Mouse (Mus musculus): ENCODE data around the gene Acsbg1. TPM values are rescaled to one million over a fixed set of nuclear protein-coding genes. Genes with fewer than 3 reads are reported as not detected.
A peak's percentile ranks its signal among the peaks of the same experiment; 100 is the strongest.

Acsbg1 gene
- total and polyA plus RNA-seq, 2 experiments from 2014 or later = 57.1 to 106 TPM

DNA sequence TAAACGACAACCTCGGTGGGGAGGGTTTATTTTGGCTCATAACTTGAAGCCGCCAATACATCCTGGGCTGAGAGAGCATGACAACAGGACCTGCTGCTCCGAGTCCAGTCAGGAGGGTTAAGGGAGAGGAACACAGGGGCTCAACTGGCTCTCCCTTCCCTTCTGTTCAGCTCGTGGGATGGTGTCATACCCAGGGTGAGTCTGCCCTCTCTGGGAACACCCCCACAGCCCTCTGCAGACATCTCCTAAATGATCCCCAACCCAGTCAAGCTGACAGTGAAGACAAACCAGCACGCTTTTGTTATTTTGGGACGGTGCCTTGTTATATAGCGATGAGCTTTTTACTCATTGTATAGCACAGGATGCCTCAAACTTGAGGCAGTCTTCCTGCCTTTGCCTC is 27.8 kb upstream of the Acsbg1 start:
- WGBS = 67% methylated on average over 8 of the region's 8 CpGs
- ATAC-seq = no peak

DNA sequence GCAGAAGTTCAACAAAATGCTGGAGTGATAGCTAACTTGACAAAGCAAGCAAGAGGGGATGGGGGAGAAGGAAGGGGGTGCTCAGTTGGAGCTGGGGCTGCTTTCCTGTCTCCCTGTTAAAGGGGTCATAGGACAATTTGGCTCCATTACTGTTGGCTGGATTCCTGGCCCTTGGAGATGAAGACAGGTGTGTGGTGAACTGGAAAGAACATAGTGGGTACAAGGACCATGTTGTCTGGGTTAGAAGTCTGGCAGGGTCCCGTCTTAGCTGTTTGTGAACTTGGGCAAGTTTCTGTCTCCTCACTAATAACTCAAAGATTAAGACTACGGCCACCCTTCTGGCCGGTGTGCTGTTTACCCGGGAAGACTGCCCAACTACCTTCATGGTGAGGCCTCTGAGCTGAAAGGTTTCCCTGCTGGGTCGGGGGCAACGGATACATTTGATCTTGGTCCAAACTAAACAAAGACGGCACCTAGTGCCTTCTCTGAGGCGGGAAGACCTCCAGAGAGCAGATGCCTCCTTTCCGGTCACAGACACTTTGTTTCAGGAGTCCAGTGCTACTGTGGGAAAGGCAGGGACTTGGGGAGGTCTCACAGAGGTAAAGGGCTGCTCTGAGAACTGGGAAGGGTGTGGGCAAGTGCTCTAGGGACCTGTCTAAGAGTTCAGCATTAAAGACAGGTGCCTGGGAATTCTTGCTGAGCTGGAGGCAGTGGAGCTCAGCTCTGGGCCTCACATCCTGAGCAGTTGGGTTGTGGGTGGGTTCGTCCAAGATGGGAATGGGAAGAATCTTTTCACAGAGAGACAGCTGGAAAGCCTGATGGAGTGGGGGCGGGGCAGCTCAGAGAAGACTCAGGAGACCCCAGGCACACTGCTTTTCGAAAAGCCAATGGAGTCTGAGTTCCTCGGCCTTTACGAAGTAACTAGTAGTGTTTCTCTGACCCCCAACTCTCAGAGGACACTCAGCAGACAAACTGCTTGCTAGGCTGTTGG is 25.9 kb upstream of the Acsbg1 start:
- no peaks in the 10 kb centered on the region for H3K4me1 ChIP-seq (ENCODE audit: insufficient read depth, low read length)
- H3K4me2 ChIP-seq (ENCODE audit: low read depth, low read length) = no peak overlapping the region
- no peak for TF ChIP-seq CTCF (IDR thresholded peaks at IDR 0.05; ENCODE audit: low read depth)
- H3K27ac ChIP-seq = no peak overlapping the region
- no peaks in the 10 kb centered on the region for H3K36me3 ChIP-seq (ENCODE audit: insufficient read depth, low read length)
- ATAC-seq (no peak), DNase-seq (ENCODE audit: low spot score) (no peak)
- no peak overlapping the region for H3K9ac ChIP-seq (replicated peaks; ENCODE audit: low read length)
- H3K9me3 ChIP-seq (ENCODE audit: low read length) = no peaks in the 10 kb centered on the region
- WGBS = 49% methylated on average over 14 of the region's 14 CpGs
- H3K4me3 ChIP-seq (ENCODE audit: low read length) = no peak overlapping the region
- no peaks in the 10 kb centered on the region for H3K27me3 ChIP-seq (ENCODE audit: insufficient read depth, low read length)

More for the DNA sequence above, 27.8 kb upstream of the Acsbg1 start:
- no peaks in the 10 kb centered on the region for H3K27me3 ChIP-seq (ENCODE audit: insufficient read depth, low read length)
- H3K27ac ChIP-seq = no peak overlapping the region
- no peaks in the 10 kb centered on the region for H3K4me1 ChIP-seq (ENCODE audit: insufficient read depth, low read length)
- H3K9ac ChIP-seq (replicated peaks; ENCODE audit: low read length) = no peak overlapping the region
- H3K4me3 ChIP-seq (ENCODE audit: low read length) = no peak overlapping the region
- H3K4me2 ChIP-seq (ENCODE audit: low read depth, low read length) = no peak overlapping the region
- DNase-seq (ENCODE audit: low spot score) = no peak
- H3K9me3 ChIP-seq (ENCODE audit: low read length) = no peaks in the 10 kb centered on the region
- no peaks in the 10 kb centered on the region for H3K36me3 ChIP-seq (ENCODE audit: insufficient read depth, low read length)
- no peak for TF ChIP-seq CTCF (IDR thresholded peaks at IDR 0.05; ENCODE audit: low read depth)

DNA sequence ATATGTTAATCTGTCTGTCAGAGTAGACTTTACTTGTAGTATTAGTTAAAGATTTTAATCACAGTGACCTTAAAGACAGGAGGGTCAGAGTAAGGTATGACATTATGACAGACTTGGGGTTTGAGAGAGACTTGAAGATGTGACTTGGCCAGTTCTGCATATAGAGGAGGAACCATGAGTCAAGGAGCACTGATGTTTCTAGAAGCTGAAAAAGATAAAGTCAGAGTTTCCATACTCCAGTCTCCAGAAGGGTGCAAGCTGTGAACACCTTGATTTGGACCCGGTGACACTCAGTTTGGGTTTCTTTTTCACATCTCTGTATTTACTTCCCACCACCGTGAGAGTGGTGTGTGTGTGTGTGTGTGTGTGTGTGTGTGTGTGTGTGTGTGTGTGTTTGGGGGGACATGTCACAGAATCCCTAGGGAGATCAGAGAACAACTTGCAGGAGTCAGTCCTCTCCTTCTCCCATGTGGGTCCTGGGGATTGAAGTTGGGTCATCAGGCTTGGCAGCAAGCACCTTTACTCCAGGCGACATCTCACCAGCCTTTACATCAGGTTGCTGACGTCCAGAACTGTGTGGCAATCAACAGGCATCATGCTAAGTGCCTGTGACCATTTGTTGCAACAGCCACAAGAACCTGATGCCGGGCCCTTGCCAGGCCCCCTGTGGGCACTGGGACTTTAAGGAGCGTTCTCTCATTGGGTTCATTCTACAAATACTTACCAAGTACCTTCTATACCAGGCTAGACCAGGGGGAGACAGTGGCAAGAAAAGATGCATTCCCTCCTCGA is 22.3 kb upstream of the Acsbg1 start:
- no peaks in the 10 kb centered on the region for H3K27me3 ChIP-seq (ENCODE audit: insufficient read depth, low read length)
- no peak for TF ChIP-seq CTCF (IDR thresholded peaks at IDR 0.05; ENCODE audit: low read depth)

DNA sequence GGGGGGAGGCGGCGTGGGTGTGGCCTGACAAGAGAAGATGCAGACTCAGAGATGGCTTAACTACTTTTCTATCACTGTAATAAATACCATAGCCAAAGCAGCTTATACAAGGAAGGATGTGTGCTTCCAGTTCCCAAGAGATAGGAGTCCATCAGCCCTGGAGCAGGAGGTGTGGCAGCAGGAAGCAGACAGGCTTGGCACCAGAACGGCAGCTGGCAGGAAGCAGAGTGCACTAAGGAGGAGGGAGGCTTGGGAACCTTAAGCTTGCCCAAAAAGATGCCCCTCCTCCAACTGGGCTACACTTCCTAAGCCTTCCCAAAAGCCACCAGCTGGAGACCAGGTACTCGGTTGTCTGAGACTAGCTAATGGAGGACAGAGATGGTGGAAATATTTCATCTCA is 21.2 kb upstream of the Acsbg1 start:
- no peaks in the 10 kb centered on the region for H3K4me1 ChIP-seq (ENCODE audit: insufficient read depth, low read length)
- no peak overlapping the region for H3K9ac ChIP-seq (replicated peaks; ENCODE audit: low read length)
- TF ChIP-seq CTCF (IDR thresholded peaks at IDR 0.05; ENCODE audit: low read depth) = no peak
- no peaks in the 10 kb centered on the region for H3K27me3 ChIP-seq (ENCODE audit: insufficient read depth, low read length)
- DNase-seq (ENCODE audit: low spot score) = peak; percentile 68
- 61% methylated on average over 4 of the region's 4 CpGs for WGBS
- ATAC-seq = no peak
- H3K4me3 ChIP-seq (ENCODE audit: low read length) = no peak overlapping the region
- no peak overlapping the region for H3K27ac ChIP-seq
- H3K9me3 ChIP-seq (ENCODE audit: low read length) = no peaks in the 10 kb centered on the region
- H3K36me3 ChIP-seq (ENCODE audit: insufficient read depth, low read length) = no peaks in the 10 kb centered on the region
- no peak overlapping the region for H3K4me2 ChIP-seq (ENCODE audit: low read depth, low read length)

More for the DNA sequence above, 22.3 kb upstream of the Acsbg1 start:
- DNase-seq (ENCODE audit: low spot score) = no peak
- Histone ChIP-seq H3K9ac (replicated peaks; ENCODE audit: low read length) (no peak overlapping the region), H3K9me3 (ENCODE audit: low read length) (no peaks in the 10 kb centered on the region), H3K4me2 (ENCODE audit: low read depth, low read length) (no peak overlapping the region), H3K4me3 (ENCODE audit: low read length) (no peak overlapping the region), H3K27ac (no peak overlapping the region), H3K4me1 (ENCODE audit: insufficient read depth, low read length) (no peaks in the 10 kb centered on the region), H3K36me3 (ENCODE audit: insufficient read depth, low read length) (no peaks in the 10 kb centered on the region)
- ATAC-seq = no peak
- WGBS = 76% methylated on average over 7 of the region's 7 CpGs

DNA sequence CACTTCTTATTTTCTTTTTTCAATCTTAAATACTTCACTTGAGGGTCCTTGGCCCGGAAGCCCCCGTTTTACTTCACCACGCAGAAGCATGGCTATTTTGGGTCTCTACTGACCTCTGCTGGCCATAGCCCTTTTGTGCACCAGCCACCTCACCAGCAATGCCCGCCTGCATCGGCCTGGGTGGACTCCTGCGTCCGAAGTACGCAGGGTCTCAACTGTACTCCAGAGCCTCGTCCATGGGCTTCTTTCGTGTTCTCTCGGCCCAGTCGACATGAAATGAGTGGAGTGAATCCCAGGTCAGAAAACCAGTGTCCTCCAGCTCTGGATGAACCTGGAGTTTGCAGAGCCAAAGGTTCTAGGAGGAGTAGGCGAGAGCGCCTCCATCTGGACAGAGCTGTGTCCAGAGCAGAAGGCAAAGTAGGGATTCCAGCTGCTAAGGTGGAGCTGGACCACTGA is 14.9 kb upstream of the Acsbg1 start:
- Histone ChIP-seq H3K36me3 (ENCODE audit: insufficient read depth, low read length) (no peaks in the 10 kb centered on the region), H3K27me3 (ENCODE audit: insufficient read depth, low read length) (no peaks in the 10 kb centered on the region), H3K4me2 (ENCODE audit: low read depth, low read length) (peak overlapping the region; percentile 44), H3K4me1 (ENCODE audit: insufficient read depth, low read length) (no peaks in the 10 kb centered on the region), H3K27ac (no peak overlapping the region), H3K9me3 (ENCODE audit: low read length) (no peaks in the 10 kb centered on the region), H3K9ac (replicated peaks; ENCODE audit: low read length) (no peak overlapping the region), H3K4me3 (ENCODE audit: low read length) (0 out of 2 replicates have a peak overlapping the region, but pooled peaks have one; percentile 5)
- TF ChIP-seq CTCF (IDR thresholded peaks at IDR 0.05; ENCODE audit: low read depth) = peak; percentile 86
- DNase-seq (ENCODE audit: low spot score) (peak; percentile 88), ATAC-seq (peak; percentile 89)
- 1% methylated on average over 14 of the region's 14 CpGs for WGBS

DNA sequence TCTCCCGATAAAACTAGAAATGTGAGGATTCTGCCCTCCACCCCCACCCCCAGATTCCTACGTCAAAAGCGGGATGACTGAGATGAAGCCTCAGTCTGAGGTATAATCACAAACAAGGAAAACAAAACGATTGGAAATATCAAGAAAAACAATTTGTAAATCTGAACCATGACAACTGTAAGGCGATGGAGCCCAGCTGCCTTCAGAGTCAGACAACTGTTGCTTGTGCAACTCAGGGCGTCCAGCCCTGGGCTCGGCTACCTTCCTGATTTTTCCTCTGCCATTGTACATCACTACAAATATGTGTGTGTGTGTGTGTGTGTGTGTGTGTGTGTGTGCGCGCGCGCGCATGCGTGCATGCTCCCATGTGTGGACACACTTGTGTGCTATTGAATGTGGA is 12.2 kb upstream of the Acsbg1 start:
- H3K9ac ChIP-seq (replicated peaks; ENCODE audit: low read length) = no peak overlapping the region
- H3K36me3 ChIP-seq (ENCODE audit: insufficient read depth, low read length) = no peaks in the 10 kb centered on the region
- ATAC-seq = no peak
- no peak overlapping the region for H3K27ac ChIP-seq
- TF ChIP-seq CTCF (IDR thresholded peaks at IDR 0.05; ENCODE audit: low read depth) = no peak
- no peak overlapping the region for H3K4me2 ChIP-seq (ENCODE audit: low read depth, low read length)
- WGBS = 88% methylated on average over 13 of the region's 13 CpGs
- H3K27me3 ChIP-seq (ENCODE audit: insufficient read depth, low read length) = no peaks in the 10 kb centered on the region
- DNase-seq (ENCODE audit: low spot score) = no peak
- H3K4me1 ChIP-seq (ENCODE audit: insufficient read depth, low read length) = no peaks in the 10 kb centered on the region
- H3K9me3 ChIP-seq (ENCODE audit: low read length) = no peaks in the 10 kb centered on the region
- H3K4me3 ChIP-seq (ENCODE audit: low read length) = no peak overlapping the region

Data from hindbrain, postnatal 0 days (tissue).